Mouse (Mus musculus) intestine, embryonic 14.5 days (tissue): ENCODE measurements around the gene Hsf2bp. TPM values are rescaled to one million over a fixed set of nuclear protein-coding genes. Genes with fewer than 3 reads are reported as not detected.

ENCODE experiments used
- ATAC-seq: fragments of 200-750 bp; cut with Nextera tagmentation; replicated peaks from 2 replicates; pipeline ENCODE4 v1.8.0; 2017; ENCODE audit warnings: low read depth, moderate number of reproducible peaks, moderate TSS enrichment, moderate library complexity; ENCODE audit not compliant: low FRiP score, low TSS enrichment
- DNase-seq: peaks from one replicate; pipeline ENCODE4 v3.0.0-alpha.2; 2018; ENCODE audit warnings: low spot score
- H3K27ac ChIP-seq: fragments of 300-500 bp; sonication (generic); 2 replicates; pipeline ENCODE4 v1.5.1; 2014; ENCODE audit warnings: low read depth, mild to moderate bottlenecking, control low read depth
- H3K27me3 ChIP-seq: fragments of 300-500 bp; sonication (generic); replicated peaks from 2 replicates; pipeline ENCODE4 v1.6.1; 2014; ENCODE audit warnings: low read length, control low read depth; ENCODE audit not compliant: control insufficient read depth, insufficient read depth
- H3K36me3 ChIP-seq: fragments of 300-500 bp; sonication (generic); 2 replicates; pipeline ENCODE4 v1.6.1; 2014; ENCODE audit warnings: low read length, control low read depth; ENCODE audit not compliant: control insufficient read depth, insufficient read depth
- H3K4me1 ChIP-seq: fragments of 300-500 bp; sonication (generic); replicated peaks from 2 replicates; pipeline ENCODE4 v1.6.1; 2014; ENCODE audit warnings: low read length, control low read depth, mixed read lengths; ENCODE audit not compliant: control insufficient read depth, insufficient read depth
- H3K4me2 ChIP-seq: fragments of 300-500 bp; sonication (generic); 2 replicates; pipeline ENCODE4 v1.6.1; 2014; ENCODE audit warnings: low read length
- H3K4me3 ChIP-seq: fragments of 300-500 bp; sonication (generic); 2 replicates; pipeline ENCODE4 v1.5.1; 2014; ENCODE audit warnings: low read depth, low read length, control low read depth, mixed read lengths
- H3K9ac ChIP-seq: fragments of 300-500 bp; sonication (generic); 2 replicates; pipeline ENCODE4 v1.6.1; 2014; ENCODE audit warnings: mild to moderate bottlenecking, low read length
- H3K9me3 ChIP-seq: fragments of 300-500 bp; sonication (generic); 2 replicates; pipeline ENCODE4 v1.6.1; 2016; ENCODE audit warnings: low read length, control low read depth; ENCODE audit not compliant: control insufficient read depth
- WGBS: fragments of 180-500 bp; shearing (Covaris S2); extraction: QIAGEN DNeasy Blood & Tissue Kit; methylation state at CpG from one replicate; pipeline ENCODE4 v1.1.7; 2014; 5-methylcytosine and 5-hydroxymethylcytosine counted together
- polyA plus RNA-seq: library from polyadenylated mRNA; unstranded; fragments of >200 nt; fragmentation: Nextera tagmentation; extraction: Ambion mirVana; gene quantifications from 2 replicates; pipeline ENCODE4 v1.2.1, GENCODE M21; 2014

Gene Hsf2bp
- polyA plus RNA-seq, 1 experiment from 2014 or later, result 0.39 TPM

DNA sequence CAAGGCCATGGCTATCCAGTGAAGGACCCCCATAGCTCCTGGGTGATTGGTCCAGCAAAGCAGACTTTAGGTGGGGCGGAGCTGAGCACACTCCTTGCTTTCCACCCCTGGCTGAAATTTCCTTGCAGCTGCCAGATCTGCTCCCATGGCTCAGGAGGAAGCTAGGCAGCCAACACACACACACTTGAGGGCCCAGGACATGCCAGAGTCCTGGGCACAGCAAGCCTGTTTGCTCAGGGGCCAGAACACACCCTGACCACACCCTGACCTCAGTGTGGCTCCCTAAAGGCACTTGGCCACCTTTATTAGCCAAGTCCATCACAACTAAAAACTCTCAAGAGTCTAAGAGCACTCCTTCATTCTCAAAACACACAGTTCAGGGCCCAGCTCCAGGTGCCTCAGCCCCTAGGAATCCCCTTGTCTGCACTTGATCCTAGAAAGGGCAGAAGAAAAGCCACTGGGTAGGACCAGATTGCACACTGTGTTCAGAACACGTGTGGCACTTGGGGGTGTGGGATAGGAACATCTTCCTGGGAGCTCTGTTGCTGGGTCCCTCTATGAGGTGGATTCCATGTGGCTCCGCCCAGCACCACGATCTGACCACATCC lies 138.9 kb downstream of the Hsf2bp start:
- 74% methylated on average over 4 of the region's 4 CpGs for WGBS
- Histone ChIP-seq H3K27ac (no peak overlapping the region), H3K27me3 (no peaks in the 10 kb centered on the region), H3K9ac (no peak overlapping the region), H3K4me1 (peaks cover 15% of the 10 kb centered on the region), H3K36me3 (no peaks in the 10 kb centered on the region), H3K9me3 (no peaks in the 10 kb centered on the region), H3K4me2 (no peak overlapping the region), H3K4me3 (no peak overlapping the region)
- no peak for DNase-seq
- ATAC-seq, result no peak

DNA sequence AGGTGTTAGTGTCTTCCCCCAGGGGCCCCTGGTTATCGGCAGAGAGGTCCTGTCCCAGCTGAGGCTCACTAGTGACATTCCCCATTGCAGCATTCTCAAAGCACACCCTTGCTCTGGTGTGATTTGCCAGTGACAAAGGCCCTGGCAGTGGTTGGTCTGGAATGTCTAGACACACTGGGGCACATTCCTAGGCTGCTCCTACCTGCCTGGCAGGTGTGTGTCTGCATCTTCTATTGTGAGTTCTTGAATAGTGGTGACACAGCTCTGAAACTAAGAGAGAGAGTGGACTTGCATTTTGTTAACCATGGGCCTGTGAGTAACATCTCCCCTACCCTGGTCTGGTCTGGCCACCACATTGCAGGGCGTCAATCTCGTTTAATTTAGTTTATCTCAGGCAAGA lies 139.4 kb downstream of the Hsf2bp start:
- no peak overlapping the region for H3K27ac ChIP-seq
- H3K36me3 ChIP-seq, result no peaks in the 10 kb centered on the region
- H3K4me2 ChIP-seq, result no peak overlapping the region
- no peak for ATAC-seq
- H3K27me3 ChIP-seq, result no peaks in the 10 kb centered on the region
- no peaks in the 10 kb centered on the region for H3K9me3 ChIP-seq
- H3K4me3 ChIP-seq, result no peak overlapping the region
- no peak overlapping the region for H3K9ac ChIP-seq
- 63% methylated on average over 3 of the region's 3 CpGs for WGBS
- H3K4me1 ChIP-seq, result peaks cover 19% of the 10 kb centered on the region
- DNase-seq, result no peak

DNA sequence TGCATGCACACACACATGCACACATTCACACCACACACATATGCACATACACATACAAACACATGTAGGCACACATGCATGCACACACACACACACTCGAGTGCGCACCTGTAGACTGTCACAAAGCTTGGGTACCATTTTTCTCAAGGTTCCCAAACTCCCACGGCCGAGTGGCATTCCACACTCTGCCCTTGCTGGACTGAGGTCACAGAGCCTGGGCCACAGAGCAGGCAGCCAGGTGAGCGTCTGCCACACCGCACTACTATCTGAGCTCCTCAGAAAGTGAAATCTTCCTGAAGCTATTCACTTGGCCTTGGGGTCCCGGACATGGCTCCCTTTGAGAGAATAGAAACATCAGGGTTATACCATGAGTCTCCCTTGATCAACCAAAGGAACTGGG lies 139.8 kb downstream of the Hsf2bp start:
- no peak for ATAC-seq
- Histone ChIP-seq H3K27ac (no peak overlapping the region), H3K27me3 (no peaks in the 10 kb centered on the region), H3K9me3 (no peaks in the 10 kb centered on the region), H3K4me1 (peaks cover 19% of the 10 kb centered on the region), H3K4me3 (no peak overlapping the region), H3K36me3 (no peaks in the 10 kb centered on the region), H3K9ac (no peak overlapping the region), H3K4me2 (no peak overlapping the region)
- DNase-seq, result no peak
- 87% methylated on average over 7 of the region's 7 CpGs for WGBS

Other genes starting within 250 kb of the Hsf2bp start
- gene Sik1, start 180.5 kb downstream of the Hsf2bp start, polyA plus RNA-seq, result 9.2 and 11.9 TPM in 2 replicates
- 73.2 and 79.0 TPM in 2 replicates for gene Rrp1b, start 249 bp downstream of the Hsf2bp start, polyA plus RNA-seq
- 13.3 and 13.8 TPM in 2 replicates for gene Notch3, start 130.5 kb upstream of the Hsf2bp start, polyA plus RNA-seq
- not detected in 2 replicates for gene Ephx3, start 153.2 kb upstream of the Hsf2bp start, polyA plus RNA-seq
- gene Brd4, start 248.4 kb upstream of the Hsf2bp start, polyA plus RNA-seq, result 90.2 and 91.9 TPM in 2 replicates